Mouse (Mus musculus) gastrocnemius, adult 2 months (tissue): ENCODE data around the gene Slc46a1. TPM values are rescaled to one million over a fixed set of nuclear protein-coding genes. Genes with fewer than 3 reads are reported as not detected.

Experiments
- DNase-seq: peaks from one replicate; pipeline ENCODE4 v3.0.0; 2022
- H3K27ac ChIP-seq: fragments of 200-600 bp; 2 replicates; pipeline ENCODE4 v1.8.1; 2022; ENCODE audit warnings: mild to moderate bottlenecking
- H3K4me3 ChIP-seq: fragments of 200-600 bp; 2 replicates; pipeline ENCODE4 v1.8.1; 2022; ENCODE audit warnings: mild to moderate bottlenecking, moderate library complexity
- CTCF ChIP-seq: fragments of 200-600 bp; IDR thresholded peaks from 2 replicates; pipeline ENCODE4 v1.8.1; 2022; ENCODE audit warnings: antibody characterized with exemption, mild to moderate bottlenecking, moderate library complexity
- intact Hi-C: fragments of 180-260 bp; cut with DNase I; formaldehyde crosslinking; loops from one replicate; pipeline ENCODE4 v1.15.1; 2025
- long read RNA-seq, 2 experiments: library from polyadenylated mRNA; stranded (forward); transcript quantifications; one replicate each; pipeline ENCODE4 v2.0.0; 2021
- total RNA-seq, 2 experiments: library from RNA; stranded (reverse); gene quantifications; 2 replicates each; pipeline ENCODE4 v1.2.3; 2021

The Slc46a1 gene
- 1 to 10 TPM in 1 of 2 experiments, under 1 TPM in 1; 0.77 to 1.4 TPM for total RNA-seq
- long read RNA-seq, experiment 1, result 0 reads
- long read RNA-seq, experiment 2, partial matches to known transcripts, result 0 of 1 reads
- long read RNA-seq, experiment 2, other reads (novel, unspliced or antisense), result 0 of 1 reads

- intact Hi-C loops, result no loop called here
- peak within 1 kb of the TSS; percentile 87 for H3K27ac ChIP-seq
Measured at GRCm38 (mm10) chr11:78465568-78466180, at the start of gene Slc46a1. Gene Slc46a1 (plus strand): TSS chr11:78465697.

GRCm38 (mm10) chr11:78416854-78417253 is 48.6 kb upstream of the Slc46a1 start:
- Histone ChIP-seq H3K4me3 (no peak overlapping the region), H3K27ac (no peak overlapping the region)
- intact Hi-C loops, result no loop called here
- peak; percentile 58 for DNase-seq
- no peak for TF ChIP-seq CTCF

More at GRCm38 (mm10) chr11:78465568-78466180, at the start of gene Slc46a1:
- peak; percentile 90 for DNase-seq
- TF ChIP-seq CTCF, result no peak
- peak within 1 kb of the TSS; percentile 75 for H3K4me3 ChIP-seq

GRCm38 (mm10) chr11:78420263-78420889 is 45.1 kb upstream of the Slc46a1 start:
- intact Hi-C loops, result no loop called here
- DNase-seq, result no peak
- no peak for TF ChIP-seq CTCF
- H3K27ac ChIP-seq, result no peak overlapping the region
- no peak overlapping the region for H3K4me3 ChIP-seq

- no peak for DNase-seq
- intact Hi-C loops, result no loop called here
- TF ChIP-seq CTCF, result no peak
- no peak overlapping the region for H3K27ac ChIP-seq
- no peak overlapping the region for H3K4me3 ChIP-seq
Measured at GRCm38 (mm10) chr11:78421201-78422009, 44.1 kb upstream of the Slc46a1 start.

GRCm38 (mm10) chr11:78422055-78422819 is 43.3 kb upstream of the Slc46a1 start, which contains the start of gene Slc13a2:
Gene Slc13a2 (minus strand): TSS chr11:78422217.
- no peak within 1 kb of the TSS for H3K27ac ChIP-seq
- intact Hi-C loops, result no loop called here
- H3K4me3 ChIP-seq, result no peak within 1 kb of the TSS
- no peak for DNase-seq
- TF ChIP-seq CTCF, result no peak

- intact Hi-C loops, result no loop called here
- Histone ChIP-seq H3K27ac (no peak overlapping the region), H3K4me3 (no peak overlapping the region)
- TF ChIP-seq CTCF, result no peak
- no peak for DNase-seq
Measured at GRCm38 (mm10) chr11:78424352-78424751, 41.1 kb upstream of the Slc46a1 start.

GRCm38 (mm10) chr11:78425572-78425971 is 39.9 kb upstream of the Slc46a1 start:
- intact Hi-C loops, result no loop called here
- H3K4me3 ChIP-seq, result no peak overlapping the region
- no peak for TF ChIP-seq CTCF
- no peak for DNase-seq
- H3K27ac ChIP-seq, result no peak overlapping the region

- intact Hi-C loops, result no loop called here
- no peak for DNase-seq
- H3K4me3 ChIP-seq, result no peak overlapping the region
Measured at GRCm38 (mm10) chr11:78427655-78428054, 37.8 kb upstream of the Slc46a1 start.

GRCm38 (mm10) chr11:78428309-78428708 is 37.2 kb upstream of the Slc46a1 start:
- intact Hi-C loops, result no loop called here
- TF ChIP-seq CTCF, result no peak

More at GRCm38 (mm10) chr11:78427655-78428054, 37.8 kb upstream of the Slc46a1 start:
- TF ChIP-seq CTCF, result no peak
- no peak overlapping the region for H3K27ac ChIP-seq

GRCm38 (mm10) chr11:78430195-78430878 is 35.2 kb upstream of the Slc46a1 start:
- intact Hi-C loops, result no loop called here

More at GRCm38 (mm10) chr11:78428309-78428708, 37.2 kb upstream of the Slc46a1 start:
- Histone ChIP-seq H3K27ac (no peak overlapping the region), H3K4me3 (no peak overlapping the region)
- DNase-seq, result no peak

GRCm38 (mm10) chr11:78431176-78431575 is 34.3 kb upstream of the Slc46a1 start:
- Histone ChIP-seq H3K27ac (no peak overlapping the region), H3K4me3 (no peak overlapping the region)
- intact Hi-C loops, result no loop called here
- TF ChIP-seq CTCF, result no peak
- DNase-seq, result no peak

More at GRCm38 (mm10) chr11:78430195-78430878, 35.2 kb upstream of the Slc46a1 start:
- no peak overlapping the region for H3K4me3 ChIP-seq
- DNase-seq, result no peak
- no peak for TF ChIP-seq CTCF
- no peak overlapping the region for H3K27ac ChIP-seq
